Mouse (Mus musculus) liver, postnatal 0 days (tissue): Measurements from ENCODE around the gene Otub1. TPM values are rescaled to one million over a fixed set of nuclear protein-coding genes. Genes with fewer than 3 reads are reported as not detected.
A peak's percentile ranks its signal among the peaks of the same experiment; 100 is the strongest.

Experiments used
- ATAC-seq: fragments of 200-750 bp; cut with Nextera tagmentation; 2 replicates; pipeline ENCODE4 v1.8.0; 2017; ENCODE audit warnings: mild to moderate bottlenecking, moderate library complexity
- DNase-seq: peaks from one replicate; pipeline ENCODE4 v3.0.0-alpha.2; 2016
- H3K27ac ChIP-seq: fragments of 300-500 bp; sonication (generic); 2 replicates; pipeline ENCODE4 v1.5.1; 2014; ENCODE audit warnings: antibody characterized with exemption, moderate library complexity, mild to moderate bottlenecking, low read depth
- H3K27me3 ChIP-seq: fragments of 300-500 bp; sonication (generic); 2 replicates; pipeline ENCODE4 v1.6.1; 2014; ENCODE audit warnings: low read length, control low read depth, mixed read lengths; ENCODE audit not compliant: insufficient read depth
- H3K36me3 ChIP-seq: fragments of 300-500 bp; sonication (generic); replicated peaks from 2 replicates; pipeline ENCODE4 v1.6.1; 2014; ENCODE audit warnings: mild to moderate bottlenecking, control low read depth, low read length, moderate library complexity, mixed read lengths; ENCODE audit not compliant: insufficient read depth
- H3K4me1 ChIP-seq: fragments of 300-500 bp; sonication (generic); 2 replicates; pipeline ENCODE4 v1.6.1; 2014; ENCODE audit warnings: antibody characterized with exemption, mild to moderate bottlenecking, control low read depth; ENCODE audit not compliant: insufficient read depth
- H3K4me2 ChIP-seq: fragments of 300-500 bp; sonication (generic); 2 replicates; pipeline ENCODE4 v1.6.1; 2014; ENCODE audit warnings: low read depth, mild to moderate bottlenecking, low read length, moderate library complexity, mixed read lengths
- H3K4me3 ChIP-seq: fragments of 300-500 bp; sonication (generic); 2 replicates; pipeline ENCODE4 v1.5.1; 2014; ENCODE audit warnings: low read depth, low read length
- H3K9ac ChIP-seq: fragments of 300-500 bp; sonication (generic); replicated peaks from 2 replicates; pipeline ENCODE4 v1.6.1; 2014; ENCODE audit warnings: mild to moderate bottlenecking, moderate library complexity
- H3K9me3 ChIP-seq: fragments of 300-500 bp; sonication (generic); 2 replicates; pipeline ENCODE4 v1.6.1; 2016; ENCODE audit warnings: mild to moderate bottlenecking, control low read depth, low read length, mixed read lengths
- CTCF ChIP-seq: sonication (generic); IDR thresholded peaks from 2 replicates; pipeline ENCODE4 v1.5.1; 2016; ENCODE audit warnings: antibody characterized with exemption, low read depth
- EP300 ChIP-seq: IDR thresholded peaks from 2 replicates; pipeline ENCODE4 v1.6.1; 2016; ENCODE audit warnings: antibody characterized with exemption, low read depth, mild to moderate bottlenecking
- WGBS: fragments of 180-500 bp; shearing (Covaris S2); extraction: QIAGEN DNeasy Blood & Tissue Kit; methylation state at CpG from one replicate; pipeline ENCODE4 v1.1.7; 2014; ENCODE audit not compliant: insufficient replicate concordance; 5-methylcytosine and 5-hydroxymethylcytosine counted together
- polyA plus RNA-seq: library from polyadenylated mRNA; unstranded; fragments of >200 nt; fragmentation: Nextera tagmentation; extraction: Ambion mirVana; gene quantifications from 2 replicates; pipeline ENCODE4 v1.2.1, GENCODE M21; 2015

Gene Otub1
- polyA plus RNA-seq, 1 experiment from 2014 or later: 57.9 TPM

DNA sequence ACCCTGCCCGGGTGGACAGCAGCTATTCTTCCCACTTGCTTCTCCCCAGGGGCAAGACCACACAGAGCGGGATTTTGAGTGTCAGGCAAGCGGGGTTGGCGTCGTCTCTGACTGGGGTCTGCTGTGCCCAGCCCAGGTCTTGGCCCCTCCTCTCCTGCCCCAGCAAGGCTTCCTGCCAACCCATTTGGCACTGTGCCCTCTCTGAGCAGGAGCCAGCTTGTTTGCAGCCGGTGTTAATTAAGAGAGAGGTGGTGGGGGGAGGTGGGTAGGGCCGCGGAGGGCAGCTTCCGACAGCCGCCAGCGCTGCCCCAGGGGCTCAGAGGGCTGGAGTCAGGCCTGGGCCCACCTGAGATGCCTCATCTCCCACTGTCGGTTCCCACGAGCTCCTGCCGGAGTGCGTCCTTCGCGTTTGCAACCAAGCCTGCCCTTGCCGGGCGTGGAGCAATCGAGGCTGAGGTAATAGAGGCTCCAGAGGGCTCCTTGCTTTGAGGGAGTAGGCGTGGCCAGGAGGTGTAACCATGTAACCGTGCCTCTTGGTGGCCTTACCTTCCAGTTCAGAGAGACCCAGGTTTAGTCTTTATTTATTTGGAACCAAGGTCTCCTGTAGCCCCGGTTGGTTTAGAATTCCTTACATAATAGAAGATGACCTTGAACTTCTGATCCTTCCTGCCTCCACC lies 23.7 kb downstream of the Otub1 start:
- H3K4me2 ChIP-seq: peak overlapping the region; percentile 53
- H3K4me3 ChIP-seq: no peak overlapping the region
- no peak overlapping the region for H3K27ac ChIP-seq
- ATAC-seq: 0 out of 2 replicates have a peak, but pooled peaks have one; percentile 26
- DNase-seq: peak; percentile 63
- no peaks in the 10 kb centered on the region for H3K9me3 ChIP-seq
- peaks cover 13% of the 10 kb centered on the region for H3K4me1 ChIP-seq
- peaks cover 10% of the 10 kb centered on the region; the same call in 1 of the 2 replicates for H3K27me3 ChIP-seq
- 19% methylated on average over 23 of the region's 23 CpGs for WGBS
- H3K9ac ChIP-seq: no peak overlapping the region
- TF ChIP-seq EP300 (no peak), CTCF (no peak)
- H3K36me3 ChIP-seq: no peaks in the 10 kb centered on the region

DNA sequence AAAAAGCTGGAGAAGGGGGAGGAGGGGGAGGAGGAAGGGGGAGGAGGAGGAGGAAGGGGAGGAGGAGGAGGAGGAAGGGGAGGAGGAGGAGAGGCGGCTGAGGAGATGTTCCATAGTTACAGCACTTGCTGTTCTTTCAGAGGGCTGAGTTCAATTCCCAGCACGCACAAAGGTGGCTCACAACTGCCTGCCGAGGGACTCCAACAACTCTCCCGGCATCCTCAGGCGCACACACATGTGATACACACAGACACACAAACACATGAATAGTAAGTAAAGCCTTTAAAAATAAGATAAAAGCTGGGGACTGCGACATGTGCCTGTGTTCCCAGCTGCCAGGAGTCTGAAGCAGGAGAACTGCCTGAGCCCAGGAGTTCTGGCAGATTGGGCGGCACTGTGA lies 24.6 kb downstream of the Otub1 start:
- TF ChIP-seq EP300: no peak
- TF ChIP-seq CTCF: no peak
- no peak overlapping the region for H3K9ac ChIP-seq
- no peak for DNase-seq
- no peak overlapping the region for H3K4me3 ChIP-seq
- 67% methylated on average over 7 of the region's 7 CpGs for WGBS
- peaks cover 10% of the 10 kb centered on the region; the same call in 1 of the 2 replicates for H3K27me3 ChIP-seq
- H3K4me1 ChIP-seq: peaks cover 13% of the 10 kb centered on the region
- ATAC-seq: no peak
- no peaks in the 10 kb centered on the region for H3K36me3 ChIP-seq
- H3K4me2 ChIP-seq: no peak overlapping the region
- H3K9me3 ChIP-seq: no peaks in the 10 kb centered on the region
- H3K27ac ChIP-seq: no peak overlapping the region

DNA sequence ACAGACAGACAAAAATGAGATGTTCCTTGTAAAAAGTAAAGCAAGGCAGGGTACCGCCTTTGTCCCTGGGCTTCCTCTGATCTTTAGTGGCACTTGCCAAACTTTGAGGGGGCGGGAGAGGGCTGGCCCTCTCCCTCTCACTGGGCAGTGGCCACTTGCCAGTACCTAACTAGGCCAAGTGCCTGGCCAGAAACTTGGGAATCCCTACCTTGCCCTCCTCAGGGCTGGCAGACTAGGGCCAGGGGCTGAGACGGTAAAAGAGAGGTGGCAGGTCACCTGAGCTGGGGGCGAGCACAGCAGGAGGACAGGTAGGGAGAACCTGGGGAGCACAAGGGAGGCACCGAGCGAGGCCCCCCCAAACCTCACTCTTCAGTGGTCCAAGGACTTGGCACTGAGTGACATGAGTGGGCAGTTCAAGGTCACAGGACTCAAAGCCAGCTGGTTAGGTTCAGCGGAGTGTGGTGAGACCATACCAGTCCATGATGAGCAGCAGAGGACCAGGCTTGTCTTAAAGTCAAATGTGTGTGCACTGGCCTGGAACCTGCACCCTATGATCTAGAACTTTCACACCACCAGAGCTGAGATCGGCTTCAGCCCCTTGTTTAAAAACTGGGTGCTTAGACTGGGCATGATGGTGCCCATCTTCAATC lies 25.2 kb downstream of the Otub1 start:
- Histone ChIP-seq H3K4me1 (peaks cover 13% of the 10 kb centered on the region), H3K27me3 (peaks cover 7% of the 10 kb centered on the region; the same call in 1 of the 2 replicates), H3K4me3 (no peak overlapping the region), H3K27ac (no peak overlapping the region), H3K4me2 (no peak overlapping the region), H3K36me3 (no peaks in the 10 kb centered on the region), H3K9ac (no peak overlapping the region), H3K9me3 (no peaks in the 10 kb centered on the region)
- ATAC-seq: no peak
- TF ChIP-seq CTCF: no peak
- TF ChIP-seq EP300: no peak
- WGBS: 74% methylated on average over 8 of the region's 8 CpGs
- DNase-seq: no peak

DNA sequence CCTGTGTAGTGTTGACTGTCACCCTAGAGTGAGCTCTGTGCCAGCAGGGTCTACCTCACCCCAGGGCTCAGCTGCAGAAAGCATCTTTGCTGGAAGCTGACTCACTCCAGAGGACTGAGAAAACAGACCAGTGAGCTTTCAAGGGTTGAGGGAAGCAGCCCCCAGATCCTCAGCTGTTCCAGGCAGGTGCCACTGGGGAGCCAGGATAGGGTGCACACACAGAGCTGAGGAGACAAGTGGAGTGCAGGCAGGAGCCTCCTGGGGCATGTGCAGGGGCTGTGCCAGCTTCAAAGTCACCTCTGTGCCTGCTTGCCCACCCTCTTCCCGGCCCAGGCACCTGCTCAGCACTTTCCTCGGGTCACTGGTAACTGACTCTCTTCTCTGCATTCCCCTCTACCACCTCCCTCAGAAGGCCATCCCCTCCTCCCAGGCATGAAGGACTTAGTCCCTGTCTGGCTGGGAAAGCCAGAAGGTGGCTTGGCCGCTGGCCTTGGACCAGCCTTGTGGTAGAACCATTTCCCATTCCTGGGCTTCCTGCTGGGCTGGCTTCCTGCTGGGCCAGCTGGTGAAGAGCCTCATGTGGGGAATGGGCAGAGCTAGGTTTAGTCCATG lies 27.2 kb downstream of the Otub1 start:
- Histone ChIP-seq H3K4me3 (no peak overlapping the region), H3K9me3 (no peaks in the 10 kb centered on the region), H3K4me1 (peaks cover 13% of the 10 kb centered on the region), H3K27ac (no peak overlapping the region), H3K36me3 (no peaks in the 10 kb centered on the region), H3K4me2 (no peak overlapping the region), H3K9ac (no peak overlapping the region), H3K27me3 (peaks cover 3% of the 10 kb centered on the region; the same call in 1 of the 2 replicates)
- TF ChIP-seq CTCF (no peak), EP300 (no peak)
- WGBS: 51% methylated on average over 3 of the region's 3 CpGs
- ATAC-seq (no peak), DNase-seq (no peak)

DNA sequence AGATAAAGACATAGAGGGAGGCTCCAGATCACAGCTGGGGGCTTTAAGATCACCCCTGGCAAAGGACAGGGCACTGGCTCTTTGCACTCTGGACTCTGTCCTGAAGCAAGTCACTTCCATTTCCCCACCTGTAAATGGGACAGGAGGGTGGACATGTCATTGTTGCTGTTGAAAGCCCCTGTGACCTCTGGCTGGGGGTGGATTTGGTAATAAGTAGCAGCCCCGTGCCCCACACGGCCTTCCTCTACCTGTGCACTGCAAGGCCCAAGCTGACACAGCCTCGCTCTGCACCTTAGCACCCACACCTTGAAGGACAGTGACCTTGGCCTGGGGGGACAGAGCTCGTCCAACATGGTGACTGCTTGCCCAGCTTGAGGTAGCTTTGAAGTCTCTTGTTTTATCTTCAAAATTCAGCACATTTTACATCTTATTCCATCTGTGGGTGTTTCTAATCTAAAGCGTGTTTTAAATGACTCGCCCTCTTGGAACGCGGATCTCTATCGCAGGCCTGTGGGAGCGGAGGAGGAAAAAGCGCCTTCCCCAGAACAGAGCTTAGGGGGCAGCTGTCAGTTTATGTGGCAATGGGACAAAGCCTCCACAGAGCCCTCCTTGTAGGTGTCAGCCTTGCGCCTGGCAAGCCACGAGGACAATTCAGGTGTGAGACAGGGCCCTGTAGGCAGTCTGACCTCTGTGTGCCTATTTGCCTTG lies 28.2 kb downstream of the Otub1 start:
- DNase-seq (no peak), ATAC-seq (peak; percentile 62)
- Histone ChIP-seq H3K9me3 (no peaks in the 10 kb centered on the region), H3K27me3 (no peaks in the 10 kb centered on the region; the same call in 1 of the 2 replicates), H3K4me1 (peaks cover 13% of the 10 kb centered on the region), H3K36me3 (no peaks in the 10 kb centered on the region), H3K9ac (no peak overlapping the region), H3K4me2 (no peak overlapping the region), H3K27ac (no peak overlapping the region), H3K4me3 (no peak overlapping the region)
- TF ChIP-seq EP300 (no peak), CTCF (no peak)
- 66% methylated on average over 13 of the region's 13 CpGs for WGBS
